Mouse (Mus musculus): ENCODE results near the gene Gpm6b. TPM values are rescaled to one million over a fixed set of nuclear protein-coding genes. Genes with fewer than 3 reads are reported as not detected.

Gpm6b gene
- total RNA-seq, 2 experiments from 2014 or later = 3.9 to 5.7 TPM

Other genes starting within 250 kb of the Gpm6b start
- gene Gemin8, start 68.5 kb upstream of the Gpm6b start, total RNA-seq (2021) = 1 to 10 TPM in 1 of 2 experiments, under 1 TPM in 1; 0.92 to 1.4 TPM
- 10 to 100 TPM; 17.1 to 17.2 TPM for gene Trappc2, start 201.7 kb downstream of the Gpm6b start, total RNA-seq (2021)
- gene Ofd1, start 201.8 kb downstream of the Gpm6b start, total RNA-seq (2021) = 1 to 10 TPM; 3.9 to 6.1 TPM
- 10 to 100 TPM; 14.2 to 18.2 TPM for gene Rab9, start 241.0 kb downstream of the Gpm6b start, total RNA-seq (2021)

Measured in gastrocnemius, postnatal 36 days (tissue).